Mouse (Mus musculus): Measurements from ENCODE around the gene C2cd3. TPM values are rescaled to one million over a fixed set of nuclear protein-coding genes. Genes with fewer than 3 reads are reported as not detected.

The C2cd3 gene
- total and polyA plus RNA-seq, 3 experiments: 8.5 to 23.5 TPM; not detected in 1

- no peaks in the 10 kb centered on the region for H3K4me1 ChIP-seq (ENCODE audit: control insufficient read depth in 1 of 2, insufficient read depth in 2 of 2, low read length in 2 of 2)
- DNase-seq (ENCODE audit: low read depth, low spot score): no peak
- H3K27ac ChIP-seq (ENCODE audit: control insufficient read depth, low read depth, low read length): no peak overlapping the region
- TF ChIP-seq ETS1 (IDR thresholded peaks at IDR 0.05; ENCODE audit: low read depth, low read length) (no peak), UBTF (IDR thresholded peaks at IDR 0.05; ENCODE audit: borderline replicate concordance, insufficient read depth, low read depth, low read length) (no peak), POLR2AphosphoS5 (IDR thresholded peaks at IDR 0.05; ENCODE audit: borderline replicate concordance, low read depth, low read length) (no peak), MAX (IDR thresholded peaks at IDR 0.05; ENCODE audit: low read length) (no peak), MEF2A (IDR thresholded peaks at IDR 0.05; ENCODE audit: extremely low read depth, insufficient replicate concordance, low read depth, low read length, poor library complexity, severe bottlenecking) (no peak), TCF12 (IDR thresholded peaks at IDR 0.05; ENCODE audit: low read depth, low read length) (no peak), MYC (IDR thresholded peaks at IDR 0.05; ENCODE audit: low read depth, low read length) (no peak), RCOR1 (IDR thresholded peaks at IDR 0.05; ENCODE audit: low read depth, low read length) (no peak), ZKSCAN1 (IDR thresholded peaks at IDR 0.05; ENCODE audit: low read depth, low read length) (no peak), ZNF384 (IDR thresholded peaks at IDR 0.05; ENCODE audit: low read depth, low read length) (no peak), NRF1 (IDR thresholded peaks at IDR 0.05; ENCODE audit: insufficient read depth, low read depth, low read length, poor library complexity, severe bottlenecking) (no peak), GABPA (IDR thresholded peaks at IDR 0.05; ENCODE audit: low read depth, low read length) (no peak), HCFC1 (IDR thresholded peaks at IDR 0.05; ENCODE audit: low read depth, low read length) (no peak), GATA1 (IDR thresholded peaks at IDR 0.05; ENCODE audit: low read depth, low read length) (no peak), ZC3H11A (IDR thresholded peaks at IDR 0.05; ENCODE audit: low read depth, low read length) (no peak), NELFE (IDR thresholded peaks at IDR 0.05; ENCODE audit: low read depth, low read length) (no peak), BHLHE40 (IDR thresholded peaks at IDR 0.05; ENCODE audit: borderline replicate concordance, low read depth, low read length) (no peak)
- no peaks in the 10 kb centered on the region for H3K79me2 ChIP-seq (ENCODE audit: control insufficient read depth, insufficient read depth, low read length, poor library complexity)
- no peaks in the 10 kb centered on the region for H3K36me3 ChIP-seq (ENCODE audit: control insufficient read depth in 1 of 2, insufficient read depth in 2 of 2, low read length in 2 of 2)
- H3K27me3 ChIP-seq (ENCODE audit: control insufficient read depth in 1 of 2, insufficient read depth in 2 of 2, low read length in 2 of 2): no peaks in the 10 kb centered on the region; a peak in 1 of 4 replicates
- no peak overlapping the region for H3K9ac ChIP-seq (ENCODE audit: control insufficient read depth, low read depth, low read length, poor library complexity, severe bottlenecking)
- no peak overlapping the region for H3K4me3 ChIP-seq (ENCODE audit: control insufficient read depth in 1 of 2, insufficient read depth in 1 of 2, low read depth in 2 of 2, low read length in 2 of 2)
- no peaks in the 10 kb centered on the region for H3K9me3 ChIP-seq (replicated peaks; ENCODE audit: insufficient read depth, low read length)
Observed at GRCm38 (mm10) chr7:100474680-100475079, 102.6 kb downstream of the C2cd3 start.

- no peaks in the 10 kb centered on the region for H3K36me3 ChIP-seq (ENCODE audit: control insufficient read depth in 1 of 2, insufficient read depth in 2 of 2, low read length in 2 of 2)
- H3K4me3 ChIP-seq (ENCODE audit: control insufficient read depth in 1 of 2, insufficient read depth in 1 of 2, low read depth in 2 of 2, low read length in 2 of 2): no peak overlapping the region
- TF ChIP-seq TBP (IDR thresholded peaks at IDR 0.05; ENCODE audit: low read depth, low read length) (no peak), UBTF (IDR thresholded peaks at IDR 0.05; ENCODE audit: borderline replicate concordance, insufficient read depth, low read depth, low read length) (no peak), SMC3 (IDR thresholded peaks at IDR 0.05; ENCODE audit: low read depth, low read length) (no peak), MYC (IDR thresholded peaks at IDR 0.05; ENCODE audit: low read depth, low read length) (no peak), POLR2AphosphoS2 (IDR thresholded peaks at IDR 0.05; ENCODE audit: low read length) (no peak), POLR2AphosphoS5 (IDR thresholded peaks at IDR 0.05; ENCODE audit: borderline replicate concordance, low read depth, low read length) (no peak), E2F4 (IDR thresholded peaks at IDR 0.05; ENCODE audit: borderline replicate concordance, low read depth, low read length) (no peak)
- no peaks in the 10 kb centered on the region for H3K4me1 ChIP-seq (ENCODE audit: control insufficient read depth in 1 of 2, insufficient read depth in 2 of 2, low read length in 2 of 2)
- DNase-seq (ENCODE audit: low read depth, low spot score): no peak
- H3K9me3 ChIP-seq (replicated peaks; ENCODE audit: insufficient read depth, low read length): no peaks in the 10 kb centered on the region
- no peaks in the 10 kb centered on the region; a peak in 1 of 4 replicates for H3K27me3 ChIP-seq (ENCODE audit: control insufficient read depth in 1 of 2, insufficient read depth in 2 of 2, low read length in 2 of 2)
- H3K27ac ChIP-seq (ENCODE audit: control insufficient read depth, low read depth, low read length): no peak overlapping the region
- H3K9ac ChIP-seq (ENCODE audit: control insufficient read depth, low read depth, low read length, poor library complexity, severe bottlenecking): no peak overlapping the region
- no peaks in the 10 kb centered on the region for H3K79me2 ChIP-seq (ENCODE audit: control insufficient read depth, insufficient read depth, low read length, poor library complexity)
Observed at GRCm38 (mm10) chr7:100479100-100479822, 107.2 kb downstream of the C2cd3 start.
